Mouse (Mus musculus): ENCODE data around the gene Sox2. TPM values are rescaled to one million over a fixed set of nuclear protein-coding genes. Genes with fewer than 3 reads are reported as not detected.

The Sox2 gene
- 8.2 and 8.6 TPM in 2 replicates for polyA plus RNA-seq (2015; fragmentation: Nextera tagmentation; extraction: Ambion mirVana)

DNA sequence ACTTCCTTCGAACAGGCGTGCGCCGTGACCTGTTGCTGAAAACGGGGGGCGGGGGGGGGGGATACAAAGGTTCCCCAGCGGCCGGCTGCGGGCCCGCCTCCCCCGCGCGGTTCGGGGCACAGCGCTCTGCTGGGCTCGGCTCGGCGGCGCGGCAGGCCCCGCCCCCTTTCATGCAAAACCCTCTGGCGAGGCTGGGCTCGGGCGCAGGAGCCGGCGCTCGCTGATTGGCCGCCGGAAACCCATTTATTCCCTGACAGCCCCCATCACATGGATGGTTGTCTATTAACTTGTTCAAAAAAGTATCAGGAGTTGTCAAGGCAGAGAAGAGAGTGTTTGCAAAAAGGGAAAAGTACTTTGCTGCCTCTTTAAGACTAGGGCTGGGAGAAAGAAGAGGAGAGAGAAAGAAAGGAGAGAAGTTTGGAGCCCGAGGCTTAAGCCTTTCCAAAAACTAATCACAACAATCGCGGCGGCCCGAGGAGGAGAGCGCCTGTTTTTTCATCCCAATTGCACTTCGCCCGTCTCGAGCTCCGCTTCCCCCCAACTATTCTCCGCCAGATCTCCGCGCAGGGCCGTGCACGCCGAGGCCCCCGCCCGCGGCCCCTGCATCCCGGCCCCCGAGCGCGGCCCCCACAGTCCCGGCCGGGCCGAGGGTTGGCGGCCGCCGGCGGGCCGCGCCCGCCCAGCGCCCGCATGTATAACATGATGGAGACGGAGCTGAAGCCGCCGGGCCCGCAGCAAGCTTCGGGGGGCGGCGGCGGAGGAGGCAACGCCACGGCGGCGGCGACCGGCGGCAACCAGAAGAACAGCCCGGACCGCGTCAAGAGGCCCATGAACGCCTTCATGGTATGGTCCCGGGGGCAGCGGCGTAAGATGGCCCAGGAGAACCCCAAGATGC lies at the start of gene Sox2:
TSS of gene Sox2 (plus strand) at position 680 of the 895 bp plus-strand sequence.
- under 1% methylated on average over 79 of the region's 86 CpGs for WGBS
- peaks cover 10% of the 10 kb centered on the region for H3K4me1 ChIP-seq (ENCODE audit: control insufficient read depth, insufficient read depth, low read depth, low read length)
- H3K9me3 ChIP-seq (ENCODE audit: control insufficient read depth, low read length): no peaks in the 10 kb centered on the region
- no peaks in the 10 kb centered on the region for H3K36me3 ChIP-seq (ENCODE audit: control insufficient read depth, insufficient read depth, low read length)
- H3K4me2 ChIP-seq (ENCODE audit: low read length): peak within 1 kb of the TSS; percentile 61
- ATAC-seq: peak; percentile 92
- peak within 1 kb of the TSS; percentile 88 for H3K27ac ChIP-seq (ENCODE audit: low read depth, low read length)
- H3K9ac ChIP-seq (ENCODE audit: low read depth, low read length): peak within 1 kb of the TSS; percentile 71
- H3K27me3 ChIP-seq (replicated peaks; ENCODE audit: control insufficient read depth, insufficient read depth, low read length): peaks cover 10% of the 10 kb centered on the region
- H3K4me3 ChIP-seq (ENCODE audit: low read length): peak within 1 kb of the TSS; percentile 52

DNA sequence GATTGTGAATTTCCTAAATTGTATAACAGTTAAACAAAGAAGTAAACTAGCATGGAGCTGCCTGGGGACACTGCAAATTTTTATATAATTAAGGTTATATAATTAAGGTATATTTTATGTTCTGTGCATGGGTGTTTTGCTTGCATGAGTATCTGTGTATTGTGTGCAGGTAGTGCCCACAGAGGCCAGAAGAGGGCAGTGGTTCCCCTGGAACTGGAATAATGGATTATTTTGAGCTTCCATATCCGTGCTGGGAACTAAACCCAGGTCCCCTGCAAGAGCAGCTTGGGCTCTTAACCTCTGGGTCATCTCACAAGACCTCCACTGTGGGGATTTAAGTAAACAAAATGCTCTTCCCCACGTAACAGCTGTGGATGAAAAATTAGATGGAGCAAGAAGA lies 49.1 kb upstream of the Sox2 start:
- H3K36me3 ChIP-seq (ENCODE audit: control insufficient read depth, insufficient read depth, low read length): no peaks in the 10 kb centered on the region
- H3K27ac ChIP-seq (ENCODE audit: low read depth, low read length): no peak overlapping the region
- H3K4me2 ChIP-seq (ENCODE audit: low read length): no peak overlapping the region
- H3K4me1 ChIP-seq (ENCODE audit: control insufficient read depth, insufficient read depth, low read depth, low read length): no peaks in the 10 kb centered on the region
- ATAC-seq: no peak
- no peaks in the 10 kb centered on the region for H3K9me3 ChIP-seq (ENCODE audit: control insufficient read depth, low read length)
- WGBS: 92% methylated on average over 2 of the region's 2 CpGs
- H3K4me3 ChIP-seq (ENCODE audit: low read length): no peak overlapping the region
- no peak overlapping the region for H3K9ac ChIP-seq (ENCODE audit: low read depth, low read length)
- no peaks in the 10 kb centered on the region for H3K27me3 ChIP-seq (replicated peaks; ENCODE audit: control insufficient read depth, insufficient read depth, low read length)

DNA sequence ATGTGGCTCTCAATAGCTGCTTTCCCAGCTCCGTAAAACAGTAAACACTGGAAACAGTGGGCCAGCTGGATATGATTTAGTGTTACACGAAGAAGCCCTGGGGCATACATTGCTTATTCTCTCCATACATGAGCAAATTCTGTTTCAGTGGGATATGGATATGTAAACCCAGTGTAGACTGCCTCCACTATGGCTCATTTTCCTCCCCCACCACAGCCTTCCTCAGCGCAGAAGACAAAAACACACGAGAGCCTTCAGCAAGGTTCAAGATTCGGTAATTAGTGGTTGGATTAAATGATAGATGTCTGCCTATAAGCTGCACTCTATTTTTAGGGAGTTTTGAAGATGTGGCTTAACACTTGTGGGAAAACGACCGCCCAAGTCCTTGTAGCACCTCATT lies 36.1 kb upstream of the Sox2 start:
- Histone ChIP-seq H3K27me3 (replicated peaks; ENCODE audit: control insufficient read depth, insufficient read depth, low read length) (no peaks in the 10 kb centered on the region), H3K4me3 (ENCODE audit: low read length) (no peak overlapping the region), H3K36me3 (ENCODE audit: control insufficient read depth, insufficient read depth, low read length) (no peaks in the 10 kb centered on the region), H3K27ac (ENCODE audit: low read depth, low read length) (no peak overlapping the region), H3K9ac (ENCODE audit: low read depth, low read length) (no peak overlapping the region), H3K9me3 (ENCODE audit: control insufficient read depth, low read length) (no peaks in the 10 kb centered on the region), H3K4me2 (ENCODE audit: low read length) (no peak overlapping the region), H3K4me1 (ENCODE audit: control insufficient read depth, insufficient read depth, low read depth, low read length) (no peaks in the 10 kb centered on the region)
- no peak for ATAC-seq
- WGBS: 81% methylated on average over 7 of the region's 7 CpGs

DNA sequence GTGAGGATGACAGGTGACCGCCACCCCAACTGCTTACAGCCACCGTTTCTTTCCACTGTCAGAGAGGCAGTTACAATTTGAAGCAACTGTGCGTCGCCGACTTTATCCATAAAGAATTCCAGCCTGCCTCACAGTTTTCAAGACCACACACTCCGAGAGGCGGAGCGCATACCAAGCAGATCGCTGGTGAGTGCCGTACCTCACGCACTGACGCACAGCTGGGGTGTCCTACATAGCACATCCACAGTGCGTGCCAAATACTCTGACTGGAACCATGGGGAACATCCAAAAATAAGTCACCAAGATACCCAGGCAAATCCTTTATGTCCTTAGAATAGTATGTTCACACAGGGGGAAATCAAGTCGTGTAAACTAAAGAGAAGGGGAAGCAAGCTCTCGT lies 34.7 kb upstream of the Sox2 start:
- no peaks in the 10 kb centered on the region for H3K36me3 ChIP-seq (ENCODE audit: control insufficient read depth, insufficient read depth, low read length)
- no peak for ATAC-seq

DNA sequence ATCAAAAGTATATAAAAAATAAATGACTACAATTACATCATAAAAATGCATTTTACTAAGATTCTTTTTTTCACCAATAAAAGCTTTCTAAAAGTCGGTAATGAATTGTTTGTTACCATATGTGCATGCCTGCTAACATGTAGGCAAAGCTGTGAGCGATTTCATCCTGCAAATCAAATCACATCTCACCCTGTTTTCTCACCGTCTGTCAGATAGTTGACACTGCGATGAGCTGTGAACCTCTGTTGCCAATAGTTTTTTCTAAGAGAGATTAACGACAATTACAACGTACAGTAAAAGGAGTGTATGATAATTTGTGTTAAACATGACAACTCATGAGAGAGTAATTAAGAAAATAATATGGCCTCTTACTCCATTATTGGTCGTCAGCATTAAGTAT lies 31.3 kb upstream of the Sox2 start:
- Histone ChIP-seq H3K4me2 (ENCODE audit: low read length) (no peak overlapping the region), H3K4me1 (ENCODE audit: control insufficient read depth, insufficient read depth, low read depth, low read length) (no peaks in the 10 kb centered on the region), H3K4me3 (ENCODE audit: low read length) (no peak overlapping the region), H3K27ac (ENCODE audit: low read depth, low read length) (no peak overlapping the region), H3K9ac (ENCODE audit: low read depth, low read length) (no peak overlapping the region), H3K9me3 (ENCODE audit: control insufficient read depth, low read length) (no peaks in the 10 kb centered on the region), H3K27me3 (replicated peaks; ENCODE audit: control insufficient read depth, insufficient read depth, low read length) (no peaks in the 10 kb centered on the region), H3K36me3 (ENCODE audit: control insufficient read depth, insufficient read depth, low read length) (no peaks in the 10 kb centered on the region)
- 70% methylated on average over 7 of the region's 7 CpGs for WGBS
- ATAC-seq: no peak

More for the DNA sequence above, 34.7 kb upstream of the Sox2 start:
- WGBS: 58% methylated on average over 15 of the region's 15 CpGs
- no peaks in the 10 kb centered on the region for H3K9me3 ChIP-seq (ENCODE audit: control insufficient read depth, low read length)
- no peak overlapping the region for H3K27ac ChIP-seq (ENCODE audit: low read depth, low read length)
- H3K4me2 ChIP-seq (ENCODE audit: low read length): no peak overlapping the region
- H3K4me1 ChIP-seq (ENCODE audit: control insufficient read depth, insufficient read depth, low read depth, low read length): no peaks in the 10 kb centered on the region
- H3K27me3 ChIP-seq (replicated peaks; ENCODE audit: control insufficient read depth, insufficient read depth, low read length): no peaks in the 10 kb centered on the region
- no peak overlapping the region for H3K9ac ChIP-seq (ENCODE audit: low read depth, low read length)
- H3K4me3 ChIP-seq (ENCODE audit: low read length): no peak overlapping the region

DNA sequence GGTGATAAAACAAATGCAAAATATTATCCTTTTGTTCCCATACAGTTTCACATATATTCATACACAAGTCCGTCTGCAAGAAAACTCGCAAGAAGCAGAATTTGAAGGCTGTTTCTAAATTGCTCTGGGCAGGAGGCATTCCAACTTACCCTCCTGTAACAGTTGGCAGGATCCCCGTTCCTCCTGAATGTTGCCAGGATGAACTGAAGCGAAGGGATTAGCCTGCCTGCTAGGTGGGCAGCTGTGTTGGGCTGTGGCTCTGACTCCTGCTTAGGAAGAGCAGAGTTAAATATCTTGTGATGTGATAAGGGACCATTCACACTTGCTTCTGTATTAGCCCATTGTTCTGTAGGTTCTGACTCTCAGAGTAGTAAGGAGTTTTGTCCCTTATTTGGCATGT lies 30.1 kb upstream of the Sox2 start:
- no peak for ATAC-seq
- Histone ChIP-seq H3K9me3 (ENCODE audit: control insufficient read depth, low read length) (no peaks in the 10 kb centered on the region), H3K9ac (ENCODE audit: low read depth, low read length) (no peak overlapping the region), H3K4me1 (ENCODE audit: control insufficient read depth, insufficient read depth, low read depth, low read length) (no peaks in the 10 kb centered on the region), H3K27me3 (replicated peaks; ENCODE audit: control insufficient read depth, insufficient read depth, low read length) (no peaks in the 10 kb centered on the region), H3K4me2 (ENCODE audit: low read length) (no peak overlapping the region), H3K4me3 (ENCODE audit: low read length) (no peak overlapping the region), H3K36me3 (ENCODE audit: control insufficient read depth, insufficient read depth, low read length) (no peaks in the 10 kb centered on the region), H3K27ac (ENCODE audit: low read depth, low read length) (no peak overlapping the region)
- WGBS: 72% methylated on average over 4 of the region's 4 CpGs

DNA sequence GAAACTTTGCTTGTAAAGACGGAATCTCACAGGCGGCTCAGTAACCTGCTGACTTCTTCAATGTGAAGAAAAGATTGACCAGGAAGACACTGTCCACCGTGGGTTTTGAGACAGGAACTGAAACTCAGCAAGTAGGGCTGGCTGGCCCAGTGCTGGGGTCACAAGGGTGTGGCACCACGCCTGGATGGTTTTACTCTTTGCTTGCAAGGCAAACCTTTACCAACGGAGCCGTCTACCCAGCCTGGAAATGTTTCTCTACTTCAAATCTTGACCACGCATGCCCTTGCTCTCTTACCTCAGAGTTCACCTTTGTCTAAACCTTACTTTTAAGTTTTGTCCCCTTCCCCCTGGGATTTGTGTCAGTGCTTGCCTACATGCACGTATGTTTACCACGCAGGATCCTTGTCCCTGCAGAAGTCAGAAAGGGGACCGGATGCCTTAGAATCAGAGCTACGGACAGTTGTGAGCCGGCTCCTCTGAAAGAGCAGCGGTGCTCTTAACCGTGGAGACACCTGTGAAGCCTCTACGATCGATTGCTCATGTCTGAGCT lies 25.4 kb upstream of the Sox2 start:
- Histone ChIP-seq H3K27ac (ENCODE audit: low read depth, low read length) (no peak overlapping the region), H3K9me3 (ENCODE audit: control insufficient read depth, low read length) (no peaks in the 10 kb centered on the region), H3K4me2 (ENCODE audit: low read length) (no peak overlapping the region), H3K36me3 (ENCODE audit: control insufficient read depth, insufficient read depth, low read length) (no peaks in the 10 kb centered on the region), H3K9ac (ENCODE audit: low read depth, low read length) (no peak overlapping the region), H3K27me3 (replicated peaks; ENCODE audit: control insufficient read depth, insufficient read depth, low read length) (no peaks in the 10 kb centered on the region), H3K4me3 (ENCODE audit: low read length) (no peak overlapping the region), H3K4me1 (ENCODE audit: control insufficient read depth, insufficient read depth, low read depth, low read length) (no peaks in the 10 kb centered on the region)
- WGBS: 91% methylated on average over 16 of the region's 16 CpGs
- no peak for ATAC-seq

DNA sequence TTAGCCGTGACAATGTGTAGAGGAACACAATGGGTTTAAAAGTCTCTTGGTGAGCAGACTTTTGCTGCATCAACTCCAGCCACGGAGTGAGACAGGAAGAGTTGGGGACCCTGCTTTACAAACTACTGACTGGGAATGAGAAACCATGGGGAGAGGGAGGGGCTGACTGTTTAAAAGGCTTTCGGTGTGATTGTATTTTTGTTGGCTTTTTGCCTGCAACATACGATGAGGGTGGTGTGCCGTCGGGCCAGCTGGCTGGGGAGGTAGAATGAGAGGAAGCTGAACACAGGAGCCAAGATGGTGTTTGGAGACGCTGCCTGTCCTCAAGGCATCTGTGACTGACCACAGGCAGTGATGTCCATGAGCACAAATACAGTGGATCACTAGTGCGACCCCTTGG lies 23.7 kb upstream of the Sox2 start:
- WGBS: 59% methylated on average over 8 of the region's 8 CpGs
- no peak overlapping the region for H3K27ac ChIP-seq (ENCODE audit: low read depth, low read length)

DNA sequence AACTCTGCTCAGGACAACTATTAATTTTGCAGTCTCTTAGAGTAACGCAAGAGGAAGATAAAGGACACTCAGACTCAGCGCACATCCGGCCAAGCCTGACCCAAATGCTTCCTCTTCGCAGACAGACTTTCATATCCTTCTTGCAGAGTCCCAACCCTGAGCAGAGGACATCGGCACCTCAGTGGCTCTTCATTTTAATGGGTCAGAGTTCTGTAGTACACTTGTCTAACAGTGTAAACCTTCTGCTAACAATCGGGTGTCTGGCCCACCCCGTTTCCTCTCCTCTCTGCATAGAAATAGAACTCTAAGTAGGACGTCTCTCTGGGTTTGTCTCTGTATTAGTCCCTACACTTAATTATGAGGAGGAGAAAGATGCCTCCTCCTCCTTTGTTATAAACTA lies 20.2 kb upstream of the Sox2 start:
- Histone ChIP-seq H3K36me3 (ENCODE audit: control insufficient read depth, insufficient read depth, low read length) (no peaks in the 10 kb centered on the region), H3K27me3 (replicated peaks; ENCODE audit: control insufficient read depth, insufficient read depth, low read length) (0 out of 2 replicates have a peak, but pooled peaks cover under 1% of the 10 kb centered on the region), H3K9ac (ENCODE audit: low read depth, low read length) (no peak overlapping the region), H3K4me2 (ENCODE audit: low read length) (no peak overlapping the region), H3K4me3 (ENCODE audit: low read length) (no peak overlapping the region), H3K27ac (ENCODE audit: low read depth, low read length) (no peak overlapping the region), H3K4me1 (ENCODE audit: control insufficient read depth, insufficient read depth, low read depth, low read length) (no peaks in the 10 kb centered on the region), H3K9me3 (ENCODE audit: control insufficient read depth, low read length) (no peaks in the 10 kb centered on the region)
- ATAC-seq: no peak
- 61% methylated on average over 8 of the region's 8 CpGs for WGBS

More for the DNA sequence above, 23.7 kb upstream of the Sox2 start:
- H3K36me3 ChIP-seq (ENCODE audit: control insufficient read depth, insufficient read depth, low read length): no peaks in the 10 kb centered on the region
- no peak overlapping the region for H3K9ac ChIP-seq (ENCODE audit: low read depth, low read length)
- no peaks in the 10 kb centered on the region for H3K9me3 ChIP-seq (ENCODE audit: control insufficient read depth, low read length)
- no peaks in the 10 kb centered on the region for H3K27me3 ChIP-seq (replicated peaks; ENCODE audit: control insufficient read depth, insufficient read depth, low read length)
- H3K4me1 ChIP-seq (ENCODE audit: control insufficient read depth, insufficient read depth, low read depth, low read length): no peaks in the 10 kb centered on the region
- H3K4me2 ChIP-seq (ENCODE audit: low read length): no peak overlapping the region
- ATAC-seq: no peak
- H3K4me3 ChIP-seq (ENCODE audit: low read length): no peak overlapping the region
